Mouse (Mus musculus) midbrain, embryonic 14.5 days (tissue): ENCODE data around the gene Mus81. TPM values are rescaled to one million over a fixed set of nuclear protein-coding genes. Genes with fewer than 3 reads are reported as not detected.

Source experiments
- ATAC-seq: fragments of 200-750 bp; cut with Nextera tagmentation; 2 replicates; pipeline ENCODE4 v1.8.0; 2017; ENCODE audit warnings: moderate number of reproducible peaks, moderate library complexity; ENCODE audit not compliant: low FRiP score, low TSS enrichment
- DNase-seq: peaks from one replicate; pipeline ENCODE4 v3.0.0-alpha.2; 2015
- H3K27ac ChIP-seq: fragments of 300-500 bp; sonication (generic); replicated peaks from 2 replicates; pipeline ENCODE4 v1.5.1; 2014; ENCODE audit warnings: mild to moderate bottlenecking, low read depth, low read length, moderate library complexity
- H3K27me3 ChIP-seq: fragments of 300-500 bp; sonication (generic); 2 replicates; pipeline ENCODE4 v1.6.1; 2014; ENCODE audit warnings: low read length, control low read depth, mixed read lengths; ENCODE audit not compliant: control insufficient read depth, insufficient read depth
- H3K36me3 ChIP-seq: fragments of 300-500 bp; sonication (generic); 2 replicates; pipeline ENCODE4 v1.6.1; 2014; ENCODE audit warnings: low read length, control low read depth; ENCODE audit not compliant: control insufficient read depth, insufficient read depth
- H3K4me1 ChIP-seq: fragments of 300-500 bp; sonication (generic); 2 replicates; pipeline ENCODE4 v1.6.1; 2014; ENCODE audit warnings: mild to moderate bottlenecking, antibody characterized with exemption, low read length, control low read depth; ENCODE audit not compliant: control insufficient read depth, insufficient read depth
- H3K4me2 ChIP-seq: fragments of 300-500 bp; sonication (generic); 2 replicates; pipeline ENCODE4 v1.6.1; 2014; ENCODE audit warnings: mild to moderate bottlenecking, low read length, moderate library complexity
- H3K4me3 ChIP-seq: fragments of 300-500 bp; sonication (generic); replicated peaks from 2 replicates; pipeline ENCODE4 v1.5.1; 2014; ENCODE audit warnings: low read depth, low read length
- H3K9ac ChIP-seq: fragments of 300-500 bp; sonication (generic); replicated peaks from 2 replicates; pipeline ENCODE4 v1.6.1; 2014; ENCODE audit warnings: mild to moderate bottlenecking, low read length, moderate library complexity
- H3K9me3 ChIP-seq: fragments of 300-500 bp; sonication (generic); 2 replicates; pipeline ENCODE4 v1.6.1; 2016; ENCODE audit warnings: low read length, control low read depth, mixed read lengths; ENCODE audit not compliant: control insufficient read depth
- WGBS: fragments of 180-500 bp; shearing (Covaris S2); extraction: QIAGEN DNeasy Blood & Tissue Kit; methylation state at CpG from one replicate; pipeline ENCODE4 v1.1.7; 2014; 5-methylcytosine and 5-hydroxymethylcytosine counted together
- polyA plus RNA-seq: library from polyadenylated mRNA; unstranded; fragments of >200 nt; fragmentation: Nextera tagmentation; extraction: Ambion mirVana; gene quantifications from 2 replicates; pipeline ENCODE4 v1.2.1, GENCODE M21; 2014

Gene Mus81
- 43.4 and 49.3 TPM in 2 replicates for polyA plus RNA-seq

- under 1% methylated on average over 39 of the region's 39 CpGs for WGBS
- Histone ChIP-seq H3K27ac (peak within 1 kb of the TSS; percentile 91), H3K36me3 (peaks cover 41% of the 10 kb centered on the region), H3K9me3 (no peaks in the 10 kb centered on the region), H3K9ac (peak within 1 kb of the TSS; percentile 47), H3K4me3 (peak within 1 kb of the TSS; percentile 52), H3K27me3 (no peaks in the 10 kb centered on the region), H3K4me1 (peaks cover 25% of the 10 kb centered on the region), H3K4me2 (peak within 1 kb of the TSS; percentile 78)
- peak; percentile 95 for DNase-seq
- ATAC-seq, result peak; percentile 57
These were observed at the start of gene Mus81 for GRCm38 (mm10) chr19:5487768-5488550. Gene Mus81, minus strand, starts transcription at chr19:5488402.

- no peak overlapping the region for H3K27ac ChIP-seq
These were observed 44.3 kb upstream of the Mus81 start for GRCm38 (mm10) chr19:5532520-5532919.

GRCm38 (mm10) chr19:5530138-5530524 is 41.9 kb upstream of the Mus81 start:
- Histone ChIP-seq H3K4me2 (peak overlapping the region; percentile 15; the same call in 1 of the 2 replicates), H3K4me1 (peaks cover 5% of the 10 kb centered on the region), H3K9me3 (no peaks in the 10 kb centered on the region), H3K27me3 (no peaks in the 10 kb centered on the region), H3K4me3 (no peak overlapping the region), H3K27ac (no peak overlapping the region), H3K36me3 (no peaks in the 10 kb centered on the region), H3K9ac (no peak overlapping the region)
- DNase-seq, result peak; percentile 28
- WGBS, result 9% methylated on average over 7 of the region's 7 CpGs
- ATAC-seq, result no peak

More at GRCm38 (mm10) chr19:5532520-5532919, 44.3 kb upstream of the Mus81 start:
- WGBS, result 76% methylated on average over 8 of the region's 8 CpGs
- no peak for DNase-seq
- Histone ChIP-seq H3K27me3 (no peaks in the 10 kb centered on the region), H3K4me1 (peaks cover 5% of the 10 kb centered on the region), H3K9ac (no peak overlapping the region), H3K4me3 (no peak overlapping the region), H3K4me2 (no peak overlapping the region), H3K9me3 (no peaks in the 10 kb centered on the region), H3K36me3 (no peaks in the 10 kb centered on the region)
- ATAC-seq, result no peak

GRCm38 (mm10) chr19:5529325-5530137 is 41.3 kb upstream of the Mus81 start:
- 10% methylated on average over 20 of the region's 20 CpGs for WGBS
- ATAC-seq, result peak; percentile 85; the same call in 1 of the 2 replicates
- Histone ChIP-seq H3K27me3 (no peaks in the 10 kb centered on the region), H3K9ac (no peak overlapping the region), H3K4me2 (peak overlapping the region; percentile 40), H3K27ac (0 out of 2 replicates have a peak overlapping the region, but pooled peaks have one; percentile 13), H3K4me1 (peaks cover 5% of the 10 kb centered on the region), H3K9me3 (no peaks in the 10 kb centered on the region), H3K4me3 (no peak overlapping the region), H3K36me3 (no peaks in the 10 kb centered on the region)
- peak; percentile 93 for DNase-seq

GRCm38 (mm10) chr19:5525204-5525603 is 37.0 kb upstream of the Mus81 start:
- Histone ChIP-seq H3K27me3 (no peaks in the 10 kb centered on the region), H3K4me2 (no peak overlapping the region), H3K27ac (no peak overlapping the region), H3K4me3 (no peak overlapping the region), H3K9ac (no peak overlapping the region), H3K4me1 (peaks cover 5% of the 10 kb centered on the region), H3K36me3 (no peaks in the 10 kb centered on the region), H3K9me3 (no peaks in the 10 kb centered on the region)
- ATAC-seq (no peak), DNase-seq (no peak)
- WGBS, result 71% methylated on average over 5 of the region's 5 CpGs

GRCm38 (mm10) chr19:5518721-5519120 is 30.5 kb upstream of the Mus81 start:
- H3K27me3 ChIP-seq, result no peaks in the 10 kb centered on the region
- DNase-seq (no peak), ATAC-seq (no peak)
- no peaks in the 10 kb centered on the region for H3K9me3 ChIP-seq
- no peaks in the 10 kb centered on the region for H3K36me3 ChIP-seq
- H3K27ac ChIP-seq, result no peak overlapping the region
- 83% methylated on average over 3 of the region's 3 CpGs for WGBS
- no peak overlapping the region for H3K4me3 ChIP-seq
- no peak overlapping the region for H3K4me2 ChIP-seq
- H3K9ac ChIP-seq, result no peak overlapping the region
- no peaks in the 10 kb centered on the region for H3K4me1 ChIP-seq

- WGBS, result 80% methylated on average over 8 of the region's 8 CpGs
- Histone ChIP-seq H3K4me2 (no peak overlapping the region), H3K4me3 (no peak overlapping the region), H3K4me1 (0 out of 2 replicates have a peak, but pooled peaks cover 2% of the 10 kb centered on the region), H3K9me3 (no peaks in the 10 kb centered on the region), H3K27me3 (no peaks in the 10 kb centered on the region), H3K9ac (no peak overlapping the region), H3K36me3 (no peaks in the 10 kb centered on the region), H3K27ac (no peak overlapping the region)
- ATAC-seq, result no peak
- DNase-seq, result no peak
These were observed 28.8 kb upstream of the Mus81 start for GRCm38 (mm10) chr19:5516906-5517505.

GRCm38 (mm10) chr19:5515840-5516777 is 27.9 kb upstream of the Mus81 start:
- H3K27ac ChIP-seq, result no peak overlapping the region
- DNase-seq, result no peak
- H3K36me3 ChIP-seq, result no peaks in the 10 kb centered on the region
- WGBS, result 79% methylated on average over 7 of the region's 7 CpGs
- no peak overlapping the region for H3K4me2 ChIP-seq
- no peak for ATAC-seq
- peaks cover 5% of the 10 kb centered on the region for H3K4me1 ChIP-seq
- H3K27me3 ChIP-seq, result no peaks in the 10 kb centered on the region
- H3K9ac ChIP-seq, result no peak overlapping the region
- H3K4me3 ChIP-seq, result no peak overlapping the region
- H3K9me3 ChIP-seq, result no peaks in the 10 kb centered on the region
